Mouse (Mus musculus): ENCODE measurements around the gene Cdk18. TPM values are rescaled to one million over a fixed set of nuclear protein-coding genes. Genes with fewer than 3 reads are reported as not detected.

Gene Cdk18
- 0.48 and 1.9 TPM in 2 replicates for polyA plus RNA-seq (2015; fragmentation: Nextera tagmentation; extraction: Ambion mirVana)

DNA sequence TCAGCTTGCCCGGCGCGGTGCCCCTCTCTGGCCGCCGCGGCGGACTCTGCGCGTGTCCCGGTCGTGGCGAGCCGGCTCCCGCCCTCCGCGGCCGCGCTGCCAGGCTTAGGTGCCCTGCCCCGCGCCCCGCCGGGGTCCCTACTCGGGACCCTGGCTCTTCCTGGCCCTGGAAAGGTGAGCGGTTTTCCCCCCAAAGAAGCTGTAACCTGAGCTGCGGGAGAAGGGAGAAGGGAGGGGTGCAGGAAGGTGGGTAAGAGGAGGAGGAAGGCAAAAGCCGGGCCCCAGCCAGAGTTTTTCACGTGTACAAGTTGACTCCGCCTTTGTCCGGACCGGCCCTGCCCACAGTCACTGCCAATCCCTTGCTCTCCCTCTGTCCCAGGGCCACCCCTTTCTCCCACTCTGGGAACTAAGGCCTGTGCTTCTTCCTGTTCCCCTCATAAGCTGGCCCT, at the start of gene Cdk18:
Cdk18 (minus strand) TSS at position 269 of the 449 bp plus-strand sequence.
- no peaks in the 10 kb centered on the region for H3K36me3 ChIP-seq (ENCODE audit: control insufficient read depth, insufficient read depth)
- 0% methylated on average over 30 of the region's 30 CpGs for WGBS
- H3K27ac ChIP-seq (ENCODE audit: low read length): no peak within 1 kb of the TSS
- H3K4me3 ChIP-seq (replicated peaks; ENCODE audit: low read length): peak within 1 kb of the TSS; percentile 51
- H3K27me3 ChIP-seq (replicated peaks; ENCODE audit: control insufficient read depth, insufficient read depth, low read length): peaks cover 8% of the 10 kb centered on the region; the same call in 1 of the 2 replicates
- no peaks in the 10 kb centered on the region for H3K9me3 ChIP-seq (ENCODE audit: control insufficient read depth, low read length)
- H3K9ac ChIP-seq (replicated peaks; ENCODE audit: low read depth, low read length): peak within 1 kb of the TSS; percentile 67
- H3K4me2 ChIP-seq (ENCODE audit: low read length): peak within 1 kb of the TSS; percentile 98
- H3K4me1 ChIP-seq (replicated peaks; ENCODE audit: control insufficient read depth, insufficient read depth, low read length): peaks cover 19% of the 10 kb centered on the region
- no peak for ATAC-seq

DNA sequence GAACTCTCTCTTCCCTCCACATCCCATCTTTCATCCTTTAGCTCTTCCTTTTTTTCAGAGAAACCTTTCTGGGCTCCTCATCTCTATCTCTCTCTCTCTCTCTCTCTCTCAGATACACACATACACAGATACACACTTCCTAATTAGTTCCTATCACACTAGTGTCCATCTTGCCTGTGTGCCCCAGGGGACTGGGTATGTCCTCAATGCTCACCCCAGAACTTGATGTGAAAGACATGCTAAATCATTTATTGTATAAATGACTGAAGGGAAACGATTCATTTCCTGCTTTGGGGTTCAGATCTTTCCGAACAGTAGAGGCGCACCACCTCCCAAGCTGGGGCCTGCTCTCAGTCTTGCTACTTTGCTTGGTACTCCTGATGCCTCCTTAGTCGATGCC, 49.7 kb upstream of the Cdk18 start:
- H3K4me3 ChIP-seq (replicated peaks; ENCODE audit: low read length): no peak overlapping the region
- H3K27me3 ChIP-seq (replicated peaks; ENCODE audit: control insufficient read depth, insufficient read depth, low read length): no peaks in the 10 kb centered on the region
- no peaks in the 10 kb centered on the region for H3K36me3 ChIP-seq (ENCODE audit: control insufficient read depth, insufficient read depth)
- peak overlapping the region; percentile 67 for H3K4me2 ChIP-seq (ENCODE audit: low read length)
- WGBS: 36% methylated on average over 4 of the region's 4 CpGs
- no peaks in the 10 kb centered on the region for H3K9me3 ChIP-seq (ENCODE audit: control insufficient read depth, low read length)
- peaks cover 29% of the 10 kb centered on the region for H3K4me1 ChIP-seq (replicated peaks; ENCODE audit: control insufficient read depth, insufficient read depth, low read length)
- H3K9ac ChIP-seq (replicated peaks; ENCODE audit: low read depth, low read length): no peak overlapping the region
- H3K27ac ChIP-seq (ENCODE audit: low read length): no peak overlapping the region; the same call in 1 of the 2 replicates
- no peak for ATAC-seq

DNA sequence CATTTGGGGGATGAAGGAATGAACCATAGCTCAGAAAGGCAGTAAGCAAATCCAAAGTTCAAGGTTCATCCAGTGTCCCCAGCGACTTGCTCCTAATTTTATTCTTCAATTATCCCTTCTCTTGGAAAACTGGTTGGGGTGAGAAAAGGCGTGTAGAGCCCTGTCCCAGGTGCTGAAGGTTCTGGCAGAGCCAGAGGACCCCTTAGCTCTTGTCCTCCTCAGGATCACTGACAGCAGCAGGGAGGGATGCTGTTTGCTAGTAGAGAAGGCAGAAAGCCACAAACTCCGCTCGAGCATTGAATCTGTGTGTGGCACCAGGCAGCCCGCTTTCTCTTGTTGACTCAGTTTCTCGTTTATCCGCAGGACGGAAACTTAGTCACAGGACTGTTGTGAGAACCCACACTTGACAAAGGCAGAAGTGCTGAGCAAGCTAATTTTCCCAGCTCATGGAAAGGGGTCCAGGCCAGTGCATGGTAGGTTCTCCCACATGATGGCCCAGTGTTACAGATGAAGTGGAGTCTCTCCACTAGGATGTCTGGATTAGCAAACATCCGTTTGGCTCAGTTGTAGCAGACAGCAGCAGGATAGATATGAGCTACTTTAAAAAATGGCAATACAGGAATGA, 49.1 kb upstream of the Cdk18 start:
- no peaks in the 10 kb centered on the region for H3K27me3 ChIP-seq (replicated peaks; ENCODE audit: control insufficient read depth, insufficient read depth, low read length)
- H3K9me3 ChIP-seq (ENCODE audit: control insufficient read depth, low read length): no peaks in the 10 kb centered on the region
- H3K4me3 ChIP-seq (replicated peaks; ENCODE audit: low read length): no peak overlapping the region
- H3K4me2 ChIP-seq (ENCODE audit: low read length): no peak overlapping the region
- H3K9ac ChIP-seq (replicated peaks; ENCODE audit: low read depth, low read length): no peak overlapping the region
- H3K4me1 ChIP-seq (replicated peaks; ENCODE audit: control insufficient read depth, insufficient read depth, low read length): peaks cover 22% of the 10 kb centered on the region
- H3K27ac ChIP-seq (ENCODE audit: low read length): no peak overlapping the region
- no peaks in the 10 kb centered on the region for H3K36me3 ChIP-seq (ENCODE audit: control insufficient read depth, insufficient read depth)
- 57% methylated on average over 9 of the region's 9 CpGs for WGBS
- no peak for ATAC-seq

DNA sequence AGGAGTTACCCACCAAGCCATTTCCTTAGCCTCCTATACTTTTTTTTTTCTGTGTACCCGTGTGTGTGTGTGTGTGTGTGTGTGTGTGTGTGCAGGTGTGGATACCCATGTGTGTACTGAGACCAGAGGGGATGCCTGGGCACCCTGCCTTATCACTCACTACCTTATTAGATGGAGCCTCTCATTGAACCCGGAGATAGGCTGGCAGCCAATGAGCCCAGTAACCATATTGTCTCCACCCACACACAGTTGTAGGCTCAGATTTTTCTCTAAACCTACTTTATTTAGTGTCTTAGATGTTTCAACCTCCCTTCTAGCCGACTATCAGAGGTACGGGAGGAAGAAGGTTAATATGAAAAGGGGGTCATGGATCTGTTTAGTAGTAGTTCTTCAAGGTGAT, 46.8 kb upstream of the Cdk18 start:
- WGBS: 81% methylated on average over 4 of the region's 4 CpGs
- H3K4me1 ChIP-seq (replicated peaks; ENCODE audit: control insufficient read depth, insufficient read depth, low read length): peaks cover 9% of the 10 kb centered on the region
- H3K4me2 ChIP-seq (ENCODE audit: low read length): no peak overlapping the region
- H3K4me3 ChIP-seq (replicated peaks; ENCODE audit: low read length): no peak overlapping the region
- no peaks in the 10 kb centered on the region for H3K36me3 ChIP-seq (ENCODE audit: control insufficient read depth, insufficient read depth)
- ATAC-seq: no peak
- H3K27me3 ChIP-seq (replicated peaks; ENCODE audit: control insufficient read depth, insufficient read depth, low read length): no peaks in the 10 kb centered on the region
- H3K27ac ChIP-seq (ENCODE audit: low read length): no peak overlapping the region
- no peak overlapping the region for H3K9ac ChIP-seq (replicated peaks; ENCODE audit: low read depth, low read length)
- no peaks in the 10 kb centered on the region for H3K9me3 ChIP-seq (ENCODE audit: control insufficient read depth, low read length)

DNA sequence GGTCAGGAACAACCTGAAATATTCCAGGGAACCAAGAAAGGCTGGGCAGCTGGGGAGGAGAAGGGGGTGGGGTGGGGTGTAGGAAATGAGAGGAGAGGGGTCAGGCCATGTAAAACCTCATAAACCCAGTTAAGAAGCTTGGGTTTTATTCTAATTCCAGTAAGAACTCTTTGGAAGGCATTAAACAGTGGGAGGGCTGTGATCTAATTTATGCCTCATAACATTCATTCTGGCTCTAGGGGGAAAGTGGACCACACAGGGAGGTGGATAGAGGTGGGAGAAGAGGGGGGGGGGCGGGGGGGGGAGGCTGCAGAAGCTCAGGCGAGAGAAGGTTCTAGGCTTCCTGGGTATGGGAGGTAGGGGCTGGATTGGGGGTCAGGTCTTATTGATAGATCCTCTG, 32.1 kb upstream of the Cdk18 start:
- H3K4me1 ChIP-seq (replicated peaks; ENCODE audit: control insufficient read depth, insufficient read depth, low read length): peaks cover 13% of the 10 kb centered on the region
- no peak overlapping the region for H3K9ac ChIP-seq (replicated peaks; ENCODE audit: low read depth, low read length)
- H3K4me3 ChIP-seq (replicated peaks; ENCODE audit: low read length): no peak overlapping the region
- WGBS: no CpG with 5 or more reads among the region's 2 CpGs
- no peaks in the 10 kb centered on the region for H3K27me3 ChIP-seq (replicated peaks; ENCODE audit: control insufficient read depth, insufficient read depth, low read length)
- H3K4me2 ChIP-seq (ENCODE audit: low read length): no peak overlapping the region
- H3K36me3 ChIP-seq (ENCODE audit: control insufficient read depth, insufficient read depth): no peaks in the 10 kb centered on the region
- ATAC-seq: no peak
- H3K27ac ChIP-seq (ENCODE audit: low read length): no peak overlapping the region
- no peaks in the 10 kb centered on the region for H3K9me3 ChIP-seq (ENCODE audit: control insufficient read depth, low read length)

DNA sequence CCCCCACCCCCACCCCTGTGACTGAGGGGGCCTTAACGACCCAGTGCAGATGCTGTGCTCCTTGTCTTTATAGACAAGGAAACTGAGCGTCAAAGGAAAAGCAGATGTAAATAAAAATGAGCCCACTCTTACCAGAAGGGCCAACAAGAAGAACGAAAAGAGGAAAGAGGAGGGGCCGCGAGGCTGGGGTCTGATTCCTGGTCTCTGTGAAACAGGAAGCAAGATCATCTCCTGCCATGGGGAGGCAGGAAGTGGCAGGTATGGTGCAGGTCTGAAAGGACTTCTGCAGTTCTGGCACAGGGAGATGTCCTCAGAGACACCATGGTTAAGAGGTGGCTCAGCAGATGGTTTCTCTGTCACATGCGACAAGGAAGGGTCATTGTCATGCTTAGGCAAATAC, 31.2 kb upstream of the Cdk18 start:
- Histone ChIP-seq H3K4me3 (replicated peaks; ENCODE audit: low read length) (no peak overlapping the region), H3K9me3 (ENCODE audit: control insufficient read depth, low read length) (no peaks in the 10 kb centered on the region; the same call in 1 of the 2 replicates), H3K4me2 (ENCODE audit: low read length) (no peak overlapping the region), H3K27ac (ENCODE audit: low read length) (no peak overlapping the region), H3K36me3 (ENCODE audit: control insufficient read depth, insufficient read depth) (no peaks in the 10 kb centered on the region), H3K4me1 (replicated peaks; ENCODE audit: control insufficient read depth, insufficient read depth, low read length) (peaks cover 13% of the 10 kb centered on the region), H3K27me3 (replicated peaks; ENCODE audit: control insufficient read depth, insufficient read depth, low read length) (no peaks in the 10 kb centered on the region), H3K9ac (replicated peaks; ENCODE audit: low read depth, low read length) (no peak overlapping the region)
- WGBS: 58% methylated on average over 6 of the region's 6 CpGs
- ATAC-seq: no peak

DNA sequence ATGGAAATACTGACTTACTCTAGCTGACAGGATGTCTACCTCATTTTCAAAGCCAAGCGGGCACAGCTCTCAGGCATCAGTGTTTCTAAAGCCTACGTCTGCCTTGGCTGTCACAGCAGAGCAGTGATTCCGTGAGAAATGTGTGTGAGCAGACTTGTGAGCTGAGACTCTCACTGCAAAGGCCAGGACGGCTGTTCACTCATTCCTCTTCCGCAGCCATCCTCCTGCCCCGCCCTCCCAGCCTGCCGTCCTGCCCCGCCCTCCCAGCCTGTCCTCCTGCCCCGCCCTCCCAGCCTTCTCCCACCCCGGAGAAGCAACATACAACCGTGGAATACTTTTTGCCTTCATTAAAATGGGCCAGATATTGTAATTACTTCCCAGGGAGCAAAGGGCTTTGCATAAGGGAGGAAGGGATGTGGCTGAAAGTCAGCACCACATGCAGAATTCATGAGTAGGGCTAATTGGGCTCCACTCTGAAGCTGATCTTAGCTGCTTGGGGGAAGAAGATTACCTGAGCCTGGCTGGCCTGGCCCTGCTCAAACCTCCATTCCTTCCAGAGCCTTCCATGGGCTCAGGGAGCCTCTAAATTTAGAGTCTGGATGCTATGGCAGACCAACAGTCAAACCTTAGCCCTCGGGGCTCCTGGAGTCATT, 28.8 kb upstream of the Cdk18 start:
- Histone ChIP-seq H3K27me3 (replicated peaks; ENCODE audit: control insufficient read depth, insufficient read depth, low read length) (no peaks in the 10 kb centered on the region), H3K9ac (replicated peaks; ENCODE audit: low read depth, low read length) (peak overlapping the region; percentile 27), H3K4me1 (replicated peaks; ENCODE audit: control insufficient read depth, insufficient read depth, low read length) (peaks cover 20% of the 10 kb centered on the region), H3K4me2 (ENCODE audit: low read length) (peak overlapping the region; percentile 44), H3K36me3 (ENCODE audit: control insufficient read depth, insufficient read depth) (no peaks in the 10 kb centered on the region), H3K4me3 (replicated peaks; ENCODE audit: low read length) (peak overlapping the region; percentile 18; the same call in 1 of the 2 replicates), H3K27ac (ENCODE audit: low read length) (peak overlapping the region; percentile 81), H3K9me3 (ENCODE audit: control insufficient read depth, low read length) (no peaks in the 10 kb centered on the region; the same call in 1 of the 2 replicates)
- WGBS: 8% methylated on average over 12 of the region's 12 CpGs
- ATAC-seq: peak; percentile 79

DNA sequence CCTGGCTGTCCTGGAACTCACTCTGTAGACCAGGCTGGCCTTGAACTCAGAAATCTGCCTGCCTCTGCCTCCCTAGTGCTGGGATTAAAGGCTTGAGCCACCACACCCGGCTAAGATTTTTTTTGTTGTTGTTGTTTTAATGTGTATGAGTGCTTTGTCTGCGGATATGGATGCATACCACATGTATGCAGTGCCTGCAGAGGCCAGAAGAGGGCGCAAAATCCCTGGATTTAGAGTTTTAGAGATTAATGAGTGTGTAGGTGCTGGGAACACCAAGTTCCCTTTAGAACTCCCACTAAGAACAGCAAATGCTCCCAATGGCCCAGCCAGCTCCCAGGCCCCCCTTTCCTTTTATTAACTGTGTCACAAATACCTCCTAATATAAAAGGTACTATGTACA, 26.4 kb upstream of the Cdk18 start:
- no peaks in the 10 kb centered on the region for H3K27me3 ChIP-seq (replicated peaks; ENCODE audit: control insufficient read depth, insufficient read depth, low read length)
- 66% methylated on average over 3 of the region's 3 CpGs for WGBS
- H3K36me3 ChIP-seq (ENCODE audit: control insufficient read depth, insufficient read depth): no peaks in the 10 kb centered on the region
- H3K9ac ChIP-seq (replicated peaks; ENCODE audit: low read depth, low read length): no peak overlapping the region
- H3K4me1 ChIP-seq (replicated peaks; ENCODE audit: control insufficient read depth, insufficient read depth, low read length): peaks cover 20% of the 10 kb centered on the region
- H3K9me3 ChIP-seq (ENCODE audit: control insufficient read depth, low read length): no peaks in the 10 kb centered on the region; the same call in 1 of the 2 replicates
- H3K4me3 ChIP-seq (replicated peaks; ENCODE audit: low read length): no peak overlapping the region
- ATAC-seq: no peak
- H3K4me2 ChIP-seq (ENCODE audit: low read length): no peak overlapping the region
- no peak overlapping the region for H3K27ac ChIP-seq (ENCODE audit: low read length)

DNA sequence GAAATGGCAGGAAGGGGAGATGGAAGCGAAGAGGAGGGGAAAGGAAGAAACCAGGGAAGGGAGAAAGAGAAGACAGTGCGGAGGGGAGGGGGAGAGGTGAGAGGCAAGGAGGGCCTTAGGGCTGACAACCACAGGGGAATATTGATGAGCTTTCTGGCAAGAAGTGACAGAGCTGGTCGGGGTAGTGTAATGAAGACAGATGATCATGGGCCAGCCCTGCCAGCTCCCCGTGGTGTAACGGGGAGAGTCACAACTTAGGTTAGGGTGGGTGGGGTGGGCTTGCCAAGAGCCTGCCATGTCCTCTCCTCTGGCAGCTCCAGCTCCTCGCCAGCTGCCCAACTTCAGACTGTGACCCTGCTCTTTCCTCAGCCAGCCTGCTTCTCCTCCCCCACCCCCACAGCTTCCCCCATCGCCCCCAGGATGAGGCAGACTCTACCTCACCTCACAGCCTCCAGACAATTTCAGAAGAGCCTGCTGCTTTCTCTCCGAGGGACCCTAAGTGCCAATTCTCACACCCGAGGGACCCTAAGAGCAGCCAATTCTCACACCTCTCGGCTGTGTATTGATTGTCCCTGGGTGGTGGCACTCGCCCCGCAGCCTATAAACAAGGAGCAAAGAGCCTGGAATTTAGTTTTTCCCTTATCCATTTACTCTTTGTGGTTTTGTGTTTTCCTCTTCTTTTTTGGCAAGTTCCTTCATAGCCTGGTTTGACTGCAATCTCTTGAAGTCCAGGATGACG, 25.5 kb upstream of the Cdk18 start:
- Histone ChIP-seq H3K9me3 (ENCODE audit: control insufficient read depth, low read length) (no peaks in the 10 kb centered on the region; the same call in 1 of the 2 replicates), H3K4me1 (replicated peaks; ENCODE audit: control insufficient read depth, insufficient read depth, low read length) (peaks cover 26% of the 10 kb centered on the region), H3K36me3 (ENCODE audit: control insufficient read depth, insufficient read depth) (no peaks in the 10 kb centered on the region), H3K27ac (ENCODE audit: low read length) (no peak overlapping the region), H3K4me3 (replicated peaks; ENCODE audit: low read length) (no peak overlapping the region), H3K9ac (replicated peaks; ENCODE audit: low read depth, low read length) (no peak overlapping the region), H3K27me3 (replicated peaks; ENCODE audit: control insufficient read depth, insufficient read depth, low read length) (no peaks in the 10 kb centered on the region), H3K4me2 (ENCODE audit: low read length) (no peak overlapping the region)
- 35% methylated on average over 12 of the region's 13 CpGs for WGBS
- peak; percentile 55 for ATAC-seq
